In genomic region chr19:3322261-3322969, GRCm38 (mm10) we compare ENCODE assay signal across 8 mouse cellular contexts. TPM values are rescaled to one million over a fixed set of nuclear protein-coding genes. Genes with fewer than 3 reads are reported as not detected.
A peak's percentile ranks its signal among the peaks of the same experiment; 100 is the strongest.
DNase-seq lines count a peak whose midpoint lies in the region; ATAC-seq lines count a peak whose summit lies in the region.

TSS of gene Cpt1a (plus strand) at chr19:3322334.

- 3% methylated on average over 26 of the region's 26 CpGs for WGBS in intestine, embryonic 16.5 days
- WGBS in limb, embryonic 11.5 days = 4% methylated on average over 26 of the region's 26 CpGs
- 5% methylated on average over 26 of the region's 26 CpGs for WGBS in midbrain, embryonic 12.5 days

- H3K4me2 ChIP-seq in intestine, embryonic 16.5 days (ENCODE audit: low read depth, low read length) = peak within 1 kb of the TSS; percentile 96
- H3K4me2 ChIP-seq in limb, embryonic 11.5 days (ENCODE audit: low read depth, severe bottlenecking) = peak within 1 kb of the TSS; percentile 83
- H3K4me2 ChIP-seq in midbrain, embryonic 12.5 days (replicated peaks) = peak within 1 kb of the TSS; percentile 91

- peaks cover 33% of the 10 kb centered on the region for H3K4me1 ChIP-seq in intestine, embryonic 16.5 days (ENCODE audit: control insufficient read depth, insufficient read depth, low read length)
- H3K4me1 ChIP-seq in limb, embryonic 11.5 days (ENCODE audit: control insufficient read depth, insufficient read depth, low read length) = 0 out of 2 replicates have a peak, but pooled peaks cover 5% of the 10 kb centered on the region
- peaks cover 40% of the 10 kb centered on the region for H3K4me1 ChIP-seq in midbrain, embryonic 12.5 days

- H3K36me3 ChIP-seq in intestine, embryonic 16.5 days (ENCODE audit: control insufficient read depth, insufficient read depth, low read length) = no peaks in the 10 kb centered on the region
- H3K36me3 ChIP-seq in limb, embryonic 11.5 days (ENCODE audit: control insufficient read depth, insufficient read depth, low read length) = no peaks in the 10 kb centered on the region
- H3K36me3 ChIP-seq in midbrain, embryonic 12.5 days = no peaks in the 10 kb centered on the region
- no peaks in the 10 kb centered on the region for H3K36me3 ChIP-seq in splenic B cell, adult 2 months (ENCODE audit: control insufficient read depth, insufficient read depth, low read length, poor library complexity, severe bottlenecking)

- ATAC-seq in common myeloid progenitor, adult 5-6 weeks (replicated peaks; ENCODE audit: low read depth, poor library complexity, severe bottlenecking) = peak; percentile 24
- ATAC-seq in intestine, embryonic 16.5 days = peak; percentile 10; the same call in 1 of the 2 replicates
- no peak for ATAC-seq in limb, embryonic 11.5 days (ENCODE audit: insufficient number of reproducible peaks, low FRiP score, low TSS enrichment, low read depth)
- ATAC-seq in midbrain, embryonic 12.5 days (ENCODE audit: low FRiP score, low read depth) = no peak

- H3K4me3 ChIP-seq in intestine, embryonic 16.5 days (ENCODE audit: low read length) = peak within 1 kb of the TSS; percentile 70
- H3K4me3 ChIP-seq in limb, embryonic 11.5 days (ENCODE audit: low read depth, low read length) = peak within 1 kb of the TSS; percentile 53
- H3K4me3 ChIP-seq in midbrain, embryonic 12.5 days = peak within 1 kb of the TSS; percentile 53

- H3K9me3 ChIP-seq in intestine, embryonic 16.5 days (ENCODE audit: control insufficient read depth, low read length) = no peaks in the 10 kb centered on the region
- H3K9me3 ChIP-seq in limb, embryonic 11.5 days (ENCODE audit: control insufficient read depth, low read length) = no peaks in the 10 kb centered on the region
- no peaks in the 10 kb centered on the region for H3K9me3 ChIP-seq in midbrain, embryonic 12.5 days

- peak within 1 kb of the TSS; percentile 78 for H3K9ac ChIP-seq in intestine, embryonic 16.5 days (ENCODE audit: low read depth, low read length)
- H3K9ac ChIP-seq in limb, embryonic 11.5 days (ENCODE audit: low read length) = peak within 1 kb of the TSS; percentile 51; the same call in 1 of the 2 replicates
- H3K9ac ChIP-seq in midbrain, embryonic 12.5 days (replicated peaks) = peak within 1 kb of the TSS; percentile 51

- DNase-seq in right cerebral cortex, postnatal 14 days = peak; percentile 51
- DNase-seq in right cerebral cortex, adult 18-20 months = no peak
- no peak for DNase-seq in gonadal fat pad, adult 2 months (ENCODE audit: low read depth)
- peak; percentile 52 for DNase-seq in limb, embryonic 11.5 days (ENCODE audit: low spot score)
- peak; percentile 74 for DNase-seq in splenic B cell, adult 2 months (ENCODE audit: low read depth, low spot score)

- peak within 1 kb of the TSS; percentile 96 for H3K27ac ChIP-seq in intestine, embryonic 16.5 days (ENCODE audit: low read length)
- H3K27ac ChIP-seq in limb, embryonic 11.5 days (replicated peaks; ENCODE audit: low read depth, low read length) = no peak within 1 kb of the TSS
- no peak within 1 kb of the TSS for H3K27ac ChIP-seq in midbrain, embryonic 12.5 days (replicated peaks)

- H3K27me3 ChIP-seq in intestine, embryonic 16.5 days (replicated peaks; ENCODE audit: control insufficient read depth, insufficient read depth, low read length) = no peaks in the 10 kb centered on the region
- H3K27me3 ChIP-seq in limb, embryonic 11.5 days (ENCODE audit: control insufficient read depth, insufficient read depth, low read length) = peaks cover 9% of the 10 kb centered on the region
- peaks cover 53% of the 10 kb centered on the region for H3K27me3 ChIP-seq in midbrain, embryonic 12.5 days
- H3K27me3 ChIP-seq in splenic B cell, adult 2 months (ENCODE audit: control insufficient read depth, insufficient read depth, low read length, poor library complexity, severe bottlenecking) = no peaks in the 10 kb centered on the region

RNA-seq across cellular contexts. Expression of gene Cpt1a, which starts in this region (rescaled TPM):
- total RNA-seq in common myeloid progenitor, adult 5-6 weeks (2017) = 46.3 and 51.3 TPM in 2 replicates
- polyA plus RNA-seq in gonadal fat pad, adult 2 months (2012; rRNA removed) = 128 and 154 TPM in 2 replicates
- 43.7 and 49.5 TPM in 2 replicates for polyA plus RNA-seq in intestine, embryonic 16.5 days (2015; fragmentation: Nextera tagmentation; extraction: Ambion mirVana)
- polyA plus RNA-seq in limb, embryonic 11.5 days (2014; fragmentation: Nextera tagmentation; extraction: Ambion mirVana) = 10.6 and 10.8 TPM in 2 replicates
- polyA plus RNA-seq in midbrain, embryonic 12.5 days (2016; fragmentation: Nextera tagmentation; extraction: Ambion mirVana) = 13.0 and 13.3 TPM in 2 replicates

Comparison
In these comparisons a context has a peak if more than half of its experiments do, and no peak if none do; other contexts are left out.
1. DNase-seq: peak in right cerebral cortex, postnatal 14 days (single experiment), limb, embryonic 11.5 days (single experiment) and splenic B cell, adult 2 months (single experiment); none in right cerebral cortex, adult 18-20 months (single experiment) and gonadal fat pad, adult 2 months (single experiment).
2. ATAC-seq: peak in common myeloid progenitor, adult 5-6 weeks (single experiment) and intestine, embryonic 16.5 days (single experiment); none in limb, embryonic 11.5 days (single experiment) and midbrain, embryonic 12.5 days (single experiment).
3. Peak in every context shown above with its lines, with median percentiles within 50 percentile points of each other: H3K4me2 ChIP-seq, H3K4me3 ChIP-seq and H3K9ac ChIP-seq.